Mouse (Mus musculus) testis, adult 2 months (tissue): ENCODE measurements around the gene Arg2. TPM values are rescaled to one million over a fixed set of nuclear protein-coding genes. Genes with fewer than 3 reads are reported as not detected.
"Not testable (repeated sequence)": the region's sequence is repeated elsewhere in the genome, so short reads cannot be mapped to it uniquely, and the experiment has no call there.

Source experiments
- H3K27ac ChIP-seq: fragments of 200-500 bp; 2 replicates; pipeline ENCODE4 v1.5.1; 2012; ENCODE audit warnings: low read depth, low read length; ENCODE audit not compliant: control insufficient read depth, insufficient read depth
- H3K27me3 ChIP-seq: fragments of 200-500 bp; 2 replicates; pipeline ENCODE4 v1.6.1; 2012; ENCODE audit warnings: mild to moderate bottlenecking, low read length, moderate library complexity; ENCODE audit not compliant: control insufficient read depth, insufficient read depth
- H3K36me3 ChIP-seq: fragments of 200-500 bp; 2 replicates; pipeline ENCODE4 v1.6.1; 2012; ENCODE audit warnings: mild to moderate bottlenecking, low read length; ENCODE audit not compliant: control insufficient read depth, insufficient read depth
- H3K4me1 ChIP-seq: fragments of 200-500 bp; 2 replicates; pipeline ENCODE4 v1.6.1; 2012; ENCODE audit warnings: low read length; ENCODE audit not compliant: control insufficient read depth, insufficient read depth
- H3K4me3 ChIP-seq: fragments of 200-500 bp; 2 replicates; pipeline ENCODE4 v1.5.1; 2012; ENCODE audit warnings: low read depth, mild to moderate bottlenecking, low read length, moderate library complexity, mixed read lengths; ENCODE audit not compliant: control insufficient read depth
- CTCF ChIP-seq: fragments of 200-500 bp; IDR thresholded peaks from 2 replicates; pipeline ENCODE4 v1.5.1; 2012; ENCODE audit warnings: low read depth, mild to moderate bottlenecking, inconsistent platforms, low read length, moderate library complexity; ENCODE audit not compliant: control insufficient read depth, insufficient read depth, insufficient replicate concordance
- POLR2A ChIP-seq: fragments of 200-500 bp; IDR thresholded peaks from 2 replicates; pipeline ENCODE4 v1.6.1; 2012; ENCODE audit warnings: low read depth, mild to moderate bottlenecking, inconsistent platforms, low read length, moderate library complexity; ENCODE audit not compliant: control insufficient read depth
- polyA plus RNA-seq: library from polyadenylated mRNA; depleted of rRNA; stranded (reverse); fragments of >200 nt; gene quantifications from 2 replicates; pipeline ENCODE4 v1.2.3, GENCODE M21; 2012

Gene Arg2
- polyA plus RNA-seq, 1 experiment: 1.2 TPM

GRCm38 (mm10) chr12:79171269-79171995 lies 40.9 kb downstream of the Arg2 start:
- H3K27ac ChIP-seq: peak overlapping the region; percentile 78
- no peaks in the 10 kb centered on the region for H3K27me3 ChIP-seq
- H3K36me3 ChIP-seq: no peaks in the 10 kb centered on the region
- H3K4me3 ChIP-seq: peak overlapping the region; percentile 92
- TF ChIP-seq CTCF: no peak
- H3K4me1 ChIP-seq: no peaks in the 10 kb centered on the region; the same call in 1 of the 2 replicates

- Histone ChIP-seq H3K36me3 (no peaks in the 10 kb centered on the region), H3K4me1 (no peaks in the 10 kb centered on the region; the same call in 1 of the 2 replicates), H3K4me3 (peak within 1 kb of the TSS; percentile 92), H3K27me3 (no peaks in the 10 kb centered on the region), H3K27ac (peak within 1 kb of the TSS; percentile 78)
- TF ChIP-seq POLR2A (peak; percentile 68), CTCF (peak; percentile 25; the same call in 1 of the 2 replicates)
Observed at GRCm38 (mm10) chr12:79172019-79172941, 41.7 kb downstream of the Arg2 start, which contains the start of gene Vti1b. Gene Vti1b (minus strand): TSS chr12:79172667.

GRCm38 (mm10) chr12:79173721-79174120 lies 43.1 kb downstream of the Arg2 start:
- Histone ChIP-seq H3K36me3 (no peaks in the 10 kb centered on the region), H3K4me1 (no peaks in the 10 kb centered on the region; the same call in 1 of the 2 replicates), H3K27ac (no peak overlapping the region), H3K27me3 (no peaks in the 10 kb centered on the region), H3K4me3 (no peak overlapping the region)
- TF ChIP-seq POLR2A (no peak), CTCF (no peak)

- no peak for TF ChIP-seq POLR2A
- no peak for TF ChIP-seq CTCF
- no peak overlapping the region for H3K4me3 ChIP-seq
- H3K36me3 ChIP-seq: no peaks in the 10 kb centered on the region; the same call in 1 of the 2 replicates
Observed at GRCm38 (mm10) chr12:79175998-79176397, 45.4 kb downstream of the Arg2 start.

GRCm38 (mm10) chr12:79185160-79185559 lies 54.6 kb downstream of the Arg2 start:
- H3K4me3 ChIP-seq, H3K36me3 ChIP-seq, H3K27ac ChIP-seq, H3K4me1 ChIP-seq, H3K27me3 ChIP-seq: not testable (repeated sequence)

More at GRCm38 (mm10) chr12:79175998-79176397, 45.4 kb downstream of the Arg2 start:
- Histone ChIP-seq H3K27ac (no peak overlapping the region), H3K4me1 (no peaks in the 10 kb centered on the region; the same call in 1 of the 2 replicates), H3K27me3 (no peaks in the 10 kb centered on the region)

- Histone ChIP-seq H3K4me1 (peaks cover 2% of the 10 kb centered on the region; the same call in 1 of the 2 replicates), H3K27me3 (no peaks in the 10 kb centered on the region), H3K36me3 (peaks cover 5% of the 10 kb centered on the region), H3K27ac (peak overlapping the region; percentile 91), H3K4me3 (peak overlapping the region; percentile 98)
- TF ChIP-seq CTCF (no peak), POLR2A (peak; percentile 61; the same call in 1 of the 2 replicates)
Observed at GRCm38 (mm10) chr12:79190931-79191673, 60.5 kb downstream of the Arg2 start.

- TF ChIP-seq CTCF (peak; percentile 16; the same call in 1 of the 2 replicates), POLR2A (peak; percentile 40; the same call in 1 of the 2 replicates)
- Histone ChIP-seq H3K27ac (peak overlapping the region; percentile 91), H3K36me3 (peaks cover 5% of the 10 kb centered on the region)
Observed at GRCm38 (mm10) chr12:79191701-79192100, 61.1 kb downstream of the Arg2 start.

More at GRCm38 (mm10) chr12:79191701-79192100, 61.1 kb downstream of the Arg2 start:
- Histone ChIP-seq H3K4me1 (peaks cover 2% of the 10 kb centered on the region; the same call in 1 of the 2 replicates), H3K4me3 (peak overlapping the region; percentile 98), H3K27me3 (no peaks in the 10 kb centered on the region)
